Mouse (Mus musculus): ENCODE data around the gene Ankrd11.

The Ankrd11 gene

GRCm38 (mm10) chr8:122836696-122837095, 205.4 kb downstream of the Ankrd11 start:
- DNase-seq = no peak

GRCm38 (mm10) chr8:122836199-122836598, 205.9 kb downstream of the Ankrd11 start:
- no peak for DNase-seq

GRCm38 (mm10) chr8:122834971-122835370, 207.1 kb downstream of the Ankrd11 start:
- DNase-seq = peak; percentile 80

DNA sequence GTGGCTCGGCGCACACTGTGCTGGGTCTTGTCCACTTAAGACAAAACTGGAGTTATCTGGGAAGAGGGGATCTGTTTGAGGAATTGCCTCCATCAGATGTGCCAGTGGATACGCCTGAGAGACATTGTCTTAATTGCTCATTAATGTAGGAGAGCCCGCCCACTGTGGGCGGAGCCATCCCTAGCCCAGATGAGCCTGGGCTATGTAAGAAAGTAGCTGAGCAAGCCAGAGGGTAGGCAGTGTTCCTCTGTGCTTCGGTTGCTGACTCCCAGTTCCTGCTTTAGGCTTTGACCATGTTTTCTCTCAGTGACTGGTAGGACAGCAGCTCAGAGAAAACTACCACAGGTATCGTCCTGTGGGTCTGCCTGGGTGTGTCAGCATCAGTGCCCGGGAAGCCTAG, 207.7 kb downstream of the Ankrd11 start:
- no peak for DNase-seq
